Mouse (Mus musculus) spleen, adult 2 months (tissue): ENCODE data around the gene Mamdc2.

Experiments
- CTCF ChIP-seq: fragments of 200-500 bp; IDR thresholded peaks from 2 replicates; pipeline ENCODE4 v1.5.1; 2011; ENCODE audit warnings: mild to moderate bottlenecking, inconsistent platforms; ENCODE audit not compliant: insufficient read depth, insufficient read length, insufficient replicate concordance; ENCODE audit errors: extremely low read depth
- POLR2A ChIP-seq: fragments of 200-500 bp; IDR thresholded peaks from 2 replicates; pipeline ENCODE4 v1.6.1; 2011; ENCODE audit warnings: low read depth, low read length, inconsistent platforms

GRCm38 (mm10) chr19:23477826-23478225 is 29.6 kb upstream of the Mamdc2 start:
- TF ChIP-seq CTCF (no peak), POLR2A (no peak)
